Mouse (Mus musculus) heart, embryonic 12.5 days (tissue): Measurements from ENCODE around the gene Pak1ip1. TPM values are rescaled to one million over a fixed set of nuclear protein-coding genes. Genes with fewer than 3 reads are reported as not detected.
A peak's percentile ranks its signal among the peaks of the same experiment; 100 is the strongest.

Experiments used
- ATAC-seq: fragments of 200-750 bp; cut with Nextera tagmentation; 2 replicates; pipeline ENCODE4 v1.8.0; 2017; ENCODE audit warnings: moderate TSS enrichment, moderate library complexity; ENCODE audit not compliant: insufficient number of reproducible peaks, low FRiP score
- H3K27ac ChIP-seq: fragments of 300-500 bp; sonication (generic); 2 replicates; pipeline ENCODE4 v1.5.1; 2016; ENCODE audit warnings: mild to moderate bottlenecking, moderate library complexity; ENCODE audit not compliant: poor library complexity, severe bottlenecking
- H3K27me3 ChIP-seq: fragments of 300-500 bp; sonication (generic); replicated peaks from 2 replicates; pipeline ENCODE4 v1.6.1; 2016; ENCODE audit warnings: mild to moderate bottlenecking, moderate library complexity
- H3K36me3 ChIP-seq: fragments of 300-500 bp; sonication (generic); 2 replicates; pipeline ENCODE4 v1.6.1; 2016; ENCODE audit warnings: mild to moderate bottlenecking, moderate library complexity
- H3K4me1 ChIP-seq: fragments of 300-500 bp; sonication (generic); replicated peaks from 2 replicates; pipeline ENCODE4 v1.6.1; 2016; ENCODE audit warnings: mild to moderate bottlenecking
- H3K4me2 ChIP-seq: fragments of 300-500 bp; sonication (generic); 2 replicates; pipeline ENCODE4 v1.6.1; 2016; ENCODE audit warnings: mild to moderate bottlenecking, moderate library complexity
- H3K4me3 ChIP-seq: fragments of 300-500 bp; sonication (generic); 2 replicates; pipeline ENCODE4 v1.5.1; 2016; ENCODE audit warnings: mild to moderate bottlenecking
- H3K9ac ChIP-seq: fragments of 300-500 bp; sonication (generic); 2 replicates; pipeline ENCODE4 v1.6.1; 2016; ENCODE audit warnings: mild to moderate bottlenecking, moderate library complexity
- H3K9me3 ChIP-seq: fragments of 300-500 bp; sonication (generic); replicated peaks from 2 replicates; pipeline ENCODE4 v1.6.1; 2016; ENCODE audit warnings: mild to moderate bottlenecking, moderate library complexity
- WGBS: fragments of 180-500 bp; shearing (Covaris S2); methylation state at CpG from one replicate; pipeline ENCODE4 v1.1.7; 2016; 5-methylcytosine and 5-hydroxymethylcytosine counted together
- polyA plus RNA-seq: library from polyadenylated mRNA; unstranded; fragments of >200 nt; fragmentation: Nextera tagmentation; extraction: Ambion mirVana; gene quantifications from 2 replicates; pipeline ENCODE4 v1.2.1, GENCODE M21; 2016

The Pak1ip1 gene
- 54.2 and 55.5 TPM in 2 replicates for polyA plus RNA-seq

DNA sequence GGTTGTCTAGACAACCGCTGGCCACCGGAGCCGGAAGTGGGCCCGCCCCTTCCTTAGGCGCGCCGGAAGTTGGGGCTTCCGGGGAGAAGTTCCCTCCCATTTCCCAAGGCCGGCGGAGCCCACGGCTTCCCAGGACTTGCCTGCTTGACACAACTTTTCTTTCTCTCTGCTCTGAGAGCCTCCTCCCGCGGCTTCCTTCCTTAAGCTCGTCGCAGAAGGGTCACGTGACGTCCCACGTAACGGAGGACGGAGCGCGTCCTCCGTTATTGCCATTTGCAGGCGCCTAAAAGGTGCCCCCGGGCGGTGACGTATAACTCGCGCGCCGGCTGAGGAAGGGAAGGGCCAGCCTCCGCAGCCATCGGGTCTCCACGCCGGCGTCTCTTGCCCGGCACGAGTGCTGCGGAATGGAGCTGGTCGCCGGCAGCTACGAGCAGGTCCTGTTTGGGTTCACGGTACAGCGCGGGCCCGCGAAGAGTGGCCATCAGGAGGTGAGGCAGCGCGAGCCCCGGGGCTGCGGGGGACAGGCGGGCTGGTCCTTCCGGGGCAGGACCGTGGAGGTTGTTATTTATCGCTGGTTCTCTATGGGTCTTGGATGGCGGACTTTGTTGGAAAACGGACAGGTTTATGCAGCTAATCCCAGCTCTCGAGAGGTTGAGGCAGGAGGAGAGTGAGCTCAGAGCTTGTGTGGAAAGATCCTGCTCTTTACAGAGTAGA is at the start of gene Pak1ip1:
Gene Pak1ip1 (plus strand): TSS at position 98 of the 714 bp plus-strand sequence.
- Histone ChIP-seq H3K4me1 (peaks cover 15% of the 10 kb centered on the region), H3K27ac (peak within 1 kb of the TSS; percentile 97), H3K9me3 (no peaks in the 10 kb centered on the region), H3K36me3 (peaks cover 24% of the 10 kb centered on the region), H3K4me2 (peak within 1 kb of the TSS; percentile 96), H3K4me3 (peak within 1 kb of the TSS; percentile 71), H3K27me3 (no peaks in the 10 kb centered on the region), H3K9ac (peak within 1 kb of the TSS; percentile 78)
- ATAC-seq: peak; percentile 94
- WGBS: under 1% methylated on average over 58 of the region's 58 CpGs

DNA sequence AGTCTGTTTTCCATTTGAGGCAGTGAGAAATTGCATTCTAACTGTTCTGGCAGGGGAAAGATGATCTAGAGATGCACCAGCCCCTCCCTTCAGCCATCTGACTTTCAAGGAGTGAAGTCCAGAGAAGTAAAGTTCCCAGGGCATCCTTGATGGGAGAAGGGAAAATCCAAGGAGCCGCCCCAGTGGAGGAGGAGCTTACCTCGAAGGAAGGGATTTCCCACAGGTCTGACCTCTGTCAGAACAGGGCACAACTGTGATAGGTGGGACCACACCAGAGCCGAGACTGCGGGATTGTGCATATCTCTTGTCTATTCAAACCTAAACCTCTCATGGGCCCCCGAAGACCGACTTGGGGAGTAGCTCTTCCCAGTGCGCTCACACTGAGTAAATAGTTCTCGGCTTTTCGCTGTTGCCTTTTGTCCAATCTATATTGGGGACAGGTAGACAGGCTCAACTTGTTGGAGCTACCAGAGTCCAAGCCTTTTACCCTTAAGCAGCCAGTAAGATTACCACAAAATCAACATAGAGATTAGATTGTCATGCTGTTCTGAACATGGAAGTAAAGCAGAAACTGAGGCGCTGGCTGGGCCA is 49.3 kb upstream of the Pak1ip1 start:
- Histone ChIP-seq H3K36me3 (no peaks in the 10 kb centered on the region), H3K9me3 (no peaks in the 10 kb centered on the region), H3K4me1 (peaks cover 19% of the 10 kb centered on the region), H3K4me3 (no peak overlapping the region), H3K27me3 (no peaks in the 10 kb centered on the region), H3K9ac (no peak overlapping the region), H3K27ac (no peak overlapping the region), H3K4me2 (no peak overlapping the region)
- ATAC-seq: no peak
- WGBS: 69% methylated on average over 10 of the region's 10 CpGs

GRCm38 (mm10) chr13:40953231-40953630 is 47.6 kb upstream of the Pak1ip1 start:
- H3K4me2 ChIP-seq: no peak overlapping the region
- WGBS: 53% methylated on average over 6 of the region's 6 CpGs
- H3K4me3 ChIP-seq: no peak overlapping the region
- no peak overlapping the region for H3K9ac ChIP-seq
- no peak overlapping the region for H3K27ac ChIP-seq
- peaks cover 7% of the 10 kb centered on the region; the same call in 1 of the 2 replicates for H3K4me1 ChIP-seq
- no peaks in the 10 kb centered on the region for H3K36me3 ChIP-seq
- ATAC-seq: no peak
- no peaks in the 10 kb centered on the region for H3K27me3 ChIP-seq
- no peaks in the 10 kb centered on the region for H3K9me3 ChIP-seq

GRCm38 (mm10) chr13:40955773-40956172 is 45.0 kb upstream of the Pak1ip1 start:
- Histone ChIP-seq H3K9ac (no peak overlapping the region), H3K9me3 (no peaks in the 10 kb centered on the region), H3K4me3 (no peak overlapping the region), H3K36me3 (peaks cover 6% of the 10 kb centered on the region; the same call in 1 of the 2 replicates), H3K4me2 (no peak overlapping the region), H3K27me3 (no peaks in the 10 kb centered on the region), H3K4me1 (0 out of 2 replicates have a peak, but pooled peaks cover 3% of the 10 kb centered on the region), H3K27ac (no peak overlapping the region)
- 73% methylated on average over 7 of the region's 7 CpGs for whole genome bisulfite sequencing
- no peak for ATAC-seq

DNA sequence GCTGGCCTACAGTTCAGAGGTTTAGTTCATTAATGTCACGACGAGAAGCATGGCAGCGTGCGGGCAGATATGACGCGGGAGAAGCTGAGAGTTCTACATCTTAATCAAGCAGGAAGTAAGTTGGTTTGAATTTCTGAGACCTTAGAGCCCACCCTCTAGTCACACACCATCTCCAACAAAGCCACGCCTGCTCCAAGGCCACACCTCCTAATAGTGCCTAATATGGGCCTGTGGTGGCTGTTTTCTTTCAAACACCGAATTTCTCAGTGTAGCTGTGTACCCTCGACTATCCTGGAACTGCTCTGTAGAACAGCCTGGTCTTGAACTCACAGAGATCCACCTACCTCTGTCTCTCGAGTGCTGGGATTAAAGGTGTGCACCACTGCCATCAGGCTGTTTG is 33.2 kb upstream of the Pak1ip1 start:
- ATAC-seq: no peak
- Histone ChIP-seq H3K4me2 (no peak overlapping the region), H3K27me3 (no peaks in the 10 kb centered on the region), H3K4me1 (no peaks in the 10 kb centered on the region), H3K9me3 (no peaks in the 10 kb centered on the region), H3K27ac (no peak overlapping the region), H3K9ac (no peak overlapping the region), H3K36me3 (no peaks in the 10 kb centered on the region), H3K4me3 (no peak overlapping the region)
- WGBS: 89% methylated on average over 10 of the region's 10 CpGs

- Histone ChIP-seq H3K4me1 (no peaks in the 10 kb centered on the region), H3K27ac (no peak overlapping the region), H3K27me3 (no peaks in the 10 kb centered on the region), H3K36me3 (no peaks in the 10 kb centered on the region), H3K4me2 (no peak overlapping the region), H3K9me3 (no peaks in the 10 kb centered on the region), H3K4me3 (no peak overlapping the region), H3K9ac (no peak overlapping the region)
- WGBS: 59% methylated on average over 5 of the region's 5 CpGs
- no peak for ATAC-seq
These were observed 32.3 kb upstream of the Pak1ip1 start for GRCm38 (mm10) chr13:40968564-40968963.

DNA sequence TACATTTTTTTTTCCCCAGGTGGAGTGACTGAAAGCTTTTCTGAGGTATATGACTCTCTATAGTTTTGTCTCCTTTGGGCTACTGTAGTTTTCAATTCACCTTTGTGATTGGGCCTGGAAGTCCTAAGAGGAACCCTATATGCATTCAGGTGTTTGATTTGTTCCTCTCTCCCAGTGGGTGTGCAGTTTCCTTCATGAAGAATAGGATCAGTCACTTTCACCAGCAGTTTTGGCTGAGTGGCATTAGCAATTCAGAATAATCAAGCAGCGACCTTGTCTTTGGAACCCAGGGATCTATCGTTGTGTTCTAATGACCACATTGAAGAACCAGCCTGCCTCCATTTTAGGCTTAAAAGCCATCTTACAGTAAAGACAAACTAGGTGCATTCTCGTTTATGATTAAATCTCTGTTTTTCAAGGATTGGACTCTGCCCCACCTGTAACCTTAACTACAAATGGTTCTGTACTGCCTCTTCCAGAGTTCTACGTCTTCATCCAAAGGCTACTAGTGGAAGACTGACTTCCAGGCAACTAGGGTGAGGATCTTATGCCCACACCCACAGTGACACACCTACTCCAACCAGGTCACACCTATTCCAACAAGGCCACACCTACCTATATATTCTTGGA is 30.9 kb upstream of the Pak1ip1 start:
- no peak overlapping the region for H3K9ac ChIP-seq
- no peak overlapping the region for H3K4me3 ChIP-seq
- H3K4me1 ChIP-seq: no peaks in the 10 kb centered on the region
- H3K9me3 ChIP-seq: no peaks in the 10 kb centered on the region
- no peaks in the 10 kb centered on the region for H3K27me3 ChIP-seq
- no peak for ATAC-seq
- 83% methylated on average over 4 of the region's 4 CpGs for WGBS
- no peak overlapping the region for H3K4me2 ChIP-seq
- H3K27ac ChIP-seq: no peak overlapping the region
- H3K36me3 ChIP-seq: no peaks in the 10 kb centered on the region

DNA sequence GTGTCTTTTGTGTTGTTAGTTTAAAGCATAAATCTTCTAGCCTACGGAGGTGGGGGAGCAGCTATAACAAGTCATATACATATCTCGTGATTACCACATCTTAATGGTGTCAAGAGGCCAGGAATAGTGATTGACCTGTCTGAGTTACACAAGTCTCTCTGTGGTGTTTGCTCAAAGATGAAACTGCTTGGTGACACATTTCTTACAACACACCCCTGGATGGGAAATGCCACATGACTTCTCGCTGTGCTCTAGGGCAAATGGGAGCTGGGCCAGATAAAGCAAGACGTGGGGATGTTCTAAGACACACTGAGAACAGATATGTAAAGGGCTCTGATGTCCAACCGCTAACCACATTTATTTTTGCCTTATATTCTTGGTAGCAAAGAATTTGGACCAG is 29.6 kb upstream of the Pak1ip1 start:
- no peak for ATAC-seq
- Histone ChIP-seq H3K9me3 (no peaks in the 10 kb centered on the region), H3K4me3 (no peak overlapping the region), H3K4me1 (no peaks in the 10 kb centered on the region), H3K4me2 (no peak overlapping the region), H3K27me3 (no peaks in the 10 kb centered on the region), H3K36me3 (no peaks in the 10 kb centered on the region), H3K9ac (no peak overlapping the region), H3K27ac (no peak overlapping the region)
- 77% methylated on average over 5 of the region's 5 CpGs for WGBS

- H3K27me3 ChIP-seq: no peaks in the 10 kb centered on the region
- H3K9me3 ChIP-seq: no peaks in the 10 kb centered on the region
- no peak for ATAC-seq
- H3K36me3 ChIP-seq: no peaks in the 10 kb centered on the region
- H3K4me3 ChIP-seq: no peak overlapping the region
- H3K4me1 ChIP-seq: no peaks in the 10 kb centered on the region
- 74% methylated on average over 2 of the region's 2 CpGs for WGBS
- no peak overlapping the region for H3K4me2 ChIP-seq
- no peak overlapping the region for H3K9ac ChIP-seq
- H3K27ac ChIP-seq: no peak overlapping the region
These were observed 29.0 kb upstream of the Pak1ip1 start for GRCm38 (mm10) chr13:40971831-40972230.

GRCm38 (mm10) chr13:40972976-40973375 is 27.8 kb upstream of the Pak1ip1 start:
- no peak for ATAC-seq
- Histone ChIP-seq H3K27ac (no peak overlapping the region), H3K4me2 (no peak overlapping the region), H3K27me3 (no peaks in the 10 kb centered on the region), H3K4me1 (no peaks in the 10 kb centered on the region), H3K9ac (no peak overlapping the region), H3K9me3 (no peaks in the 10 kb centered on the region), H3K4me3 (no peak overlapping the region), H3K36me3 (no peaks in the 10 kb centered on the region)
- 85% methylated on average over 5 of the region's 5 CpGs for WGBS

GRCm38 (mm10) chr13:40977609-40978008 is 23.2 kb upstream of the Pak1ip1 start:
- WGBS: 22% methylated on average over 7 of the region's 7 CpGs
- H3K4me1 ChIP-seq: no peaks in the 10 kb centered on the region
- H3K9ac ChIP-seq: no peak overlapping the region
- ATAC-seq: no peak
- no peaks in the 10 kb centered on the region for H3K9me3 ChIP-seq
- H3K36me3 ChIP-seq: no peaks in the 10 kb centered on the region
- no peak overlapping the region for H3K27ac ChIP-seq
- no peak overlapping the region for H3K4me2 ChIP-seq
- H3K4me3 ChIP-seq: no peak overlapping the region
- H3K27me3 ChIP-seq: no peaks in the 10 kb centered on the region
